Mouse (Mus musculus) CH12.LX (cell line): Measurements from ENCODE around the gene Pqlc2.

Source experiments
- CHD2 ChIP-seq: IDR thresholded peaks from 2 replicates; pipeline ENCODE4 v1.6.1; 2011; ENCODE audit warnings: low read length, improper control_type of control experiment
- CTCF ChIP-seq, 2 experiments: IDR thresholded peaks in 1 of 2; conservative IDR thresholded peaks in 1 of 2; 2 replicates each; pipeline ENCODE4 v1.5.1; 2011 to 2012; ENCODE audit warnings: low read depth in 2 of 2, low read length in 2 of 2, improper control_type of control experiment in 1 of 2, inconsistent platforms in 1 of 2, mild to moderate bottlenecking in 1 of 2, moderate library complexity in 1 of 2
- E2F4 ChIP-seq: IDR thresholded peaks from 2 replicates; pipeline ENCODE4 v1.6.1; 2011; ENCODE audit warnings: low read depth, low read length, improper control_type of control experiment; ENCODE audit not compliant: insufficient replicate concordance
- ELF1 ChIP-seq: IDR thresholded peaks from 2 replicates; pipeline ENCODE4 v1.6.1; 2014; ENCODE audit warnings: low read depth, mild to moderate bottlenecking, inconsistent platforms, low read length, improper control_type of control experiment
- EP300 ChIP-seq: IDR thresholded peaks from 2 replicates; pipeline ENCODE4 v1.6.1; 2011; ENCODE audit warnings: low read length, improper control_type of control experiment
- MAFK ChIP-seq: IDR thresholded peaks from 2 replicates; pipeline ENCODE4 v1.6.1; 2011; ENCODE audit warnings: low read length, improper control_type of control experiment; ENCODE audit not compliant: insufficient replicate concordance
- MAX ChIP-seq: IDR thresholded peaks from 2 replicates; pipeline ENCODE4 v1.6.1; 2011; ENCODE audit warnings: low read length, improper control_type of control experiment
- MEF2A ChIP-seq: IDR thresholded peaks from 2 replicates; pipeline ENCODE4 v1.6.1; 2014; ENCODE audit warnings: low read depth, mild to moderate bottlenecking, inconsistent platforms, low read length, improper control_type of control experiment, borderline replicate concordance
- POLR2A ChIP-seq: IDR thresholded peaks from 2 replicates; pipeline ENCODE4 v1.6.1; 2011; ENCODE audit warnings: low read depth, mild to moderate bottlenecking, improper control_type of control experiment, low read length
- SMC3 ChIP-seq: IDR thresholded peaks from 2 replicates; pipeline ENCODE4 v1.6.1; 2011; ENCODE audit warnings: low read depth, low read length, improper control_type of control experiment
- USF1 ChIP-seq: IDR thresholded peaks from 2 replicates; pipeline ENCODE4 v1.6.1; 2014; ENCODE audit warnings: low read depth, mild to moderate bottlenecking, inconsistent platforms, low read length, improper control_type of control experiment
- USF2 ChIP-seq: conservative IDR thresholded peaks from 2 replicates; pipeline ENCODE4 v1.6.1; 2011; ENCODE audit warnings: low read depth, low read length, improper control_type of control experiment
- ZC3H11A ChIP-seq: IDR thresholded peaks from 2 replicates; pipeline ENCODE4 v1.6.1; 2012; ENCODE audit warnings: low read depth, mild to moderate bottlenecking, inconsistent platforms, low read length, improper control_type of control experiment
- ZKSCAN1 ChIP-seq: IDR thresholded peaks from 2 replicates; pipeline ENCODE4 v1.6.1; 2012; ENCODE audit warnings: low read depth, inconsistent platforms, low read length, improper control_type of control experiment, borderline replicate concordance

DNA sequence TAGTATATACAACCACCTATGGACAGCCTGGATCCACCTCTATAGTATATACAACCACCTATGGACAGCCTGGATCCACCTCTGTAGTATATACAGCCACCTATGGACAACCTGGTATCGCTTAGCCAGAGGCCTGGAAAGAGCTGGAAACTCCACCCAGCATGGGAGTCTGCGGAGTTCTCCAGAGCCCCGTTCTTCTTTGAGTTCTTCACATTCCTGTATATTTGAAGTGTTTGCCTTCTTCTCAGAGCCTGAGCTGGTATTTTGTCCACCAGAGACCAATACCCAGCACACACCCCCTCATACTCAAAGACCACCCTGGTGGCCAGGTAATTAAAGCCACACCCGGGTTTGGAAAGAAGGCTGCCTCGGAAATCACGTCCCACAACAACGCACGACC, 53.8 kb downstream of the Pqlc2 start:
- no peak for TF ChIP-seq MAFK
- TF ChIP-seq ELF1, result no peak
- TF ChIP-seq ZKSCAN1, result no peak
- TF ChIP-seq CTCF (conservative IDR thresholded peaks at IDR 0.05 in 1 of 2, IDR thresholded peaks at IDR 0.05 in 1 of 2; ENCODE audit: low read depth in 2 of 2, low read length in 2 of 2), result no peak
- TF ChIP-seq EP300, result no peak
- TF ChIP-seq MEF2A, result no peak
- TF ChIP-seq POLR2A, result no peak
- no peak for TF ChIP-seq USF1
- no peak for TF ChIP-seq MAX
- TF ChIP-seq SMC3, result no peak
- no peak for TF ChIP-seq ZC3H11A
- TF ChIP-seq USF2, result no peak
- TF ChIP-seq E2F4, result no peak
- no peak for TF ChIP-seq CHD2
